Mouse (Mus musculus): ENCODE data around the gene Cdk7. TPM values are rescaled to one million over a fixed set of nuclear protein-coding genes. Genes with fewer than 3 reads are reported as not detected.

Cdk7 gene
- polyA plus RNA-seq, 2 experiments = 16.6 to 40.2 TPM

DNA sequence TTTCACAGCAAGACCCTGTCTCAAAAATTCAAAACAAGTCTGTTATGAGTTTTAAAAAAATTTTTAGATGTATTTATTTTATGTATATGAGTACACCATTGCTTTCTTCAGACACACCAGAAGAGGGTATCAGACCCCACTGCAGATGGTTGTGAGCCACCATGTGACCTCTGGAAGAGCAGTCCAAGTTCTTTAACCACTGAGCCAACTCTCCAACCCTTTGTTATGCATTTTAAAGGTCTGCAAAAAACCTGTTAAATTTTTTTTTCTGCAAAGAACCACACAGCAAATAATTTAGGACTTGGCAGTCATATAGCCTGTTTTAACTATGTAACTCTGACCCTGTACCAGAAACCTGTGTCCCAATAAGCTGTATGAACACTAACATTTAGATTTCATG, 44.0 kb upstream of the Cdk7 start:
- Histone ChIP-seq H3K4me2 (ENCODE audit: low read depth) (peak overlapping the region; percentile 83), H3K36me3 (replicated peaks; ENCODE audit: control insufficient read depth, insufficient read depth, low read depth) (peaks cover 46% of the 10 kb centered on the region), H3K27ac (no peak overlapping the region), H3K4me1 (replicated peaks; ENCODE audit: control insufficient read depth in 2 of 2, insufficient read depth in 2 of 2, low read length in 1 of 2) (peaks cover 40 to 43% of the 10 kb centered on the region in 2 experiments), H3K27me3 (ENCODE audit: control insufficient read depth, insufficient read depth, low read length) (no peaks in the 10 kb centered on the region), H3K4me3 (ENCODE audit: insufficient read depth in 1 of 2, low read depth in 2 of 2, low read length in 2 of 2) (peak overlapping the region; percentile 68 to 80), H3K9me3 (ENCODE audit: control insufficient read depth, low read length) (no peaks in the 10 kb centered on the region), H3K9ac (replicated peaks) (peak overlapping the region; percentile 70)
- DNase-seq (ENCODE audit: low read depth in 3 of 3, low spot score in 3 of 3) (no peak), ATAC-seq (ENCODE audit: insufficient read depth) (no peak)
- TF ChIP-seq CTCF (IDR thresholded peaks at IDR 0.05; ENCODE audit: low read depth) (no peak), EP300 (IDR thresholded peaks at IDR 0.05; ENCODE audit: low read depth) (no peak)

DNA sequence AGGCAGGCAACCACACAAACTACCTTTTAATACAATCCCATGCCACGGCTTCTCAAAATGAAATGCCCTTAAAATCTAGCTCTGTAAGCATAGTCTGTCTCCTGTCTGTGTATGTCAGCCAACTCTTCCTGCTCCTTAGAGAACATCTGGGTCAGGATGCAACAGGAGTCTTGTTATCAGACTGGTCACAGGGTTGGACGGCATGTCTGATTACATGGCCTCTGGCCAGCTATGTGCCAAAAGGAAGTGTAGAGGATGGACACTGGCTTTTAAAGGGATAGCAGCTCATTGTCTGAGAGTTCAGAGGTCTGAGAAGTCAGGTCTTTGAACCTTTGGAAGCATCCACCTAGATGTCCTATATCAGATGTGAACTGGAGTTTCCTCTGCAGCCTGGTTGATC, 24.6 kb upstream of the Cdk7 start:
- H3K4me3 ChIP-seq (ENCODE audit: insufficient read depth in 1 of 2, low read depth in 2 of 2, low read length in 2 of 2) = no peak overlapping the region
- H3K4me1 ChIP-seq (replicated peaks; ENCODE audit: control insufficient read depth in 2 of 2, insufficient read depth in 2 of 2, low read length in 1 of 2) = peaks cover 27% of the 10 kb centered on the region in 2 experiments
- H3K9ac ChIP-seq (replicated peaks) = no peak overlapping the region
- no peaks in the 10 kb centered on the region for H3K9me3 ChIP-seq (ENCODE audit: control insufficient read depth, low read length)
- peaks cover 11% of the 10 kb centered on the region for H3K36me3 ChIP-seq (replicated peaks; ENCODE audit: control insufficient read depth, insufficient read depth, low read depth)
- no peak for DNase-seq (ENCODE audit: low read depth in 3 of 3, low spot score in 3 of 3)
- no peak overlapping the region for H3K27ac ChIP-seq
- ATAC-seq (ENCODE audit: insufficient read depth) = no peak
- no peak for TF ChIP-seq CTCF (IDR thresholded peaks at IDR 0.05; ENCODE audit: low read depth)
- no peak for TF ChIP-seq EP300 (IDR thresholded peaks at IDR 0.05; ENCODE audit: low read depth)
- H3K4me2 ChIP-seq (ENCODE audit: low read depth) = no peak overlapping the region
- WGBS (ENCODE audit: insufficient replicate concordance) = 61% methylated on average over 2 of the region's 2 CpGs
- no peaks in the 10 kb centered on the region for H3K27me3 ChIP-seq (ENCODE audit: control insufficient read depth, insufficient read depth, low read length)

DNA sequence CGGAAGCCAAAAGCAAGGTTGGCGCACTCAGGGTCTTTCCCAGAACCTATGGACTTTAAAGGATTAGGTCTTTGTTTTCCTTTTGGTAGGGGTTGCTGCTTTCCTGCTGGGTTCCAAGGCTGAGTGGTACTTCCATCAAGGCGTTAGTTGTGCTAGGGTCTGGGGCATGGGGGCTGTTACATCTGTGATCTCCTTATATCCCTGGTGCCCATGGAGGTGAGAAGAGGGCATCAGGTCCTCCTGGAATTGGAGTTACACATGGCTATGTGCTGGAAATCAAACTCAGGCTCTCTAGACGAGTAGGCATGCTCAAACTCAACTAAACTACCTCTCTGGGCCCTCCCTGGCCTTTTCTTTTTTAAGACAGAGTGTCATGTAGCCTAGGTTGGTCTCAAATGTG, 23.4 kb upstream of the Cdk7 start:
- no peak for ATAC-seq (ENCODE audit: insufficient read depth)
- TF ChIP-seq EP300 (IDR thresholded peaks at IDR 0.05; ENCODE audit: low read depth) (no peak), CTCF (IDR thresholded peaks at IDR 0.05; ENCODE audit: low read depth) (no peak)
- no peak overlapping the region for H3K4me2 ChIP-seq (ENCODE audit: low read depth)
- H3K9ac ChIP-seq (replicated peaks) = no peak overlapping the region
- H3K9me3 ChIP-seq (ENCODE audit: control insufficient read depth, low read length) = no peaks in the 10 kb centered on the region
- 68% methylated on average over 4 of the region's 4 CpGs for WGBS (ENCODE audit: insufficient replicate concordance)
- DNase-seq (ENCODE audit: low read depth in 3 of 3, low spot score in 3 of 3) = no peak
- H3K36me3 ChIP-seq (replicated peaks; ENCODE audit: control insufficient read depth, insufficient read depth, low read depth) = peaks cover 3% of the 10 kb centered on the region
- H3K4me3 ChIP-seq (ENCODE audit: insufficient read depth in 1 of 2, low read depth in 2 of 2, low read length in 2 of 2) = no peak overlapping the region
- peaks cover 32 to 33% of the 10 kb centered on the region in 2 experiments for H3K4me1 ChIP-seq (replicated peaks; ENCODE audit: control insufficient read depth in 2 of 2, insufficient read depth in 2 of 2, low read length in 1 of 2)
- H3K27me3 ChIP-seq (ENCODE audit: control insufficient read depth, insufficient read depth, low read length) = no peaks in the 10 kb centered on the region
- H3K27ac ChIP-seq = no peak overlapping the region

DNA sequence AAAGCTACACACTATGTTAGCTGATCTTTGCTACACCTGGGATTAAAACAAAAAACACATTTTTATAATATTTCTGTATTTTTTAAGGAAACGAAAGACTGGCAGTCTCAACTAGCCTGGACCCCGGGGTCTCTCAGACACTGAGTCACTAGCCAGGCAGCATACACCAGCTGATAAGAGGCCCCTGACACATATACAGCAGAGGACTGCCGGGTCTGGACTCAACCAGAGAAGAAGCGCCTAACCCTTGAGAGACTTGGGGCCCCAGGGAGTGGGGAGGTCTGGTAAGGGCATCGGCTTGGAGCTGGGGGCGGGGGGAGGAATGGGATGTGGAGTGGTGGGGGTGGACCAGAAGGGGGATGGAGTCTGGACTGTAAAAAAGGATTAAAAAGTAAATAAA, 22.3 kb upstream of the Cdk7 start:
- H3K9me3 ChIP-seq (ENCODE audit: control insufficient read depth, low read length) = no peaks in the 10 kb centered on the region
- TF ChIP-seq CTCF (IDR thresholded peaks at IDR 0.05; ENCODE audit: low read depth) (no peak), EP300 (IDR thresholded peaks at IDR 0.05; ENCODE audit: low read depth) (no peak)
- peak overlapping the region; percentile 31 for H3K9ac ChIP-seq (replicated peaks)
- DNase-seq (ENCODE audit: low read depth in 3 of 3, low spot score in 3 of 3) (no peak), ATAC-seq (ENCODE audit: insufficient read depth) (peak; percentile 40; the same call in 1 of the 2 replicates)
- H3K27ac ChIP-seq = no peak overlapping the region
- H3K27me3 ChIP-seq (ENCODE audit: control insufficient read depth, insufficient read depth, low read length) = no peaks in the 10 kb centered on the region
- peak overlapping the region; percentile 33 for H3K4me2 ChIP-seq (ENCODE audit: low read depth)
- H3K4me3 ChIP-seq (ENCODE audit: insufficient read depth in 1 of 2, low read depth in 2 of 2, low read length in 2 of 2) = no peak overlapping the region
- H3K36me3 ChIP-seq (replicated peaks; ENCODE audit: control insufficient read depth, insufficient read depth, low read depth) = no peaks in the 10 kb centered on the region
- 24% methylated on average over 6 of the region's 6 CpGs for WGBS (ENCODE audit: insufficient replicate concordance)
- H3K4me1 ChIP-seq (replicated peaks; ENCODE audit: control insufficient read depth in 2 of 2, insufficient read depth in 2 of 2, low read length in 1 of 2) = peaks cover 32 to 39% of the 10 kb centered on the region in 2 experiments

DNA sequence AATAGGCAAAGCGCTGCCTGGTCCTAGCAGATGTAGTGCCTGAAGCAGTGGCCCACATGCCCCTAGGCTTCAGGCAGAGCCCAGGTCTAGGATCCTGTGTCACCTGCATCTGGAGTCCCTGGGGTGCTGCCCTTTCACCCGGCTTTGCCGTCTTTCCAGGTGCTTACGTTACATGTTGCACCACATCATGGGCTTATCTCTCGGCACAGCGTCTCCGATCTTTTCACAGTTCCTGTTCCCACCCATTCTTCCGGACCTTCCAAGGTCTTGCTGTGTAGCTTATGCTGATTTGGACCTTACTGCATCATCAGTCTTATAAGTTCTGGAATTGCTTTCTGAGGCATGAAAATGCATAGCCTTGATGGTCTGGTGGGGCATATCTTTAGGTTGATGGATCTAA, 21.8 kb upstream of the Cdk7 start:
- WGBS (ENCODE audit: insufficient replicate concordance) = 46% methylated on average over 8 of the region's 8 CpGs
- Histone ChIP-seq H3K9me3 (ENCODE audit: control insufficient read depth, low read length) (no peaks in the 10 kb centered on the region), H3K9ac (replicated peaks) (peak overlapping the region; percentile 31), H3K4me3 (ENCODE audit: insufficient read depth in 1 of 2, low read depth in 2 of 2, low read length in 2 of 2) (no peak overlapping the region), H3K4me1 (replicated peaks; ENCODE audit: control insufficient read depth in 2 of 2, insufficient read depth in 2 of 2, low read length in 1 of 2) (peaks cover 32 to 43% of the 10 kb centered on the region in 2 experiments), H3K36me3 (replicated peaks; ENCODE audit: control insufficient read depth, insufficient read depth, low read depth) (no peaks in the 10 kb centered on the region), H3K4me2 (ENCODE audit: low read depth) (peak overlapping the region; percentile 33), H3K27ac (peak overlapping the region; percentile 4), H3K27me3 (ENCODE audit: control insufficient read depth, insufficient read depth, low read length) (no peaks in the 10 kb centered on the region)
- DNase-seq (ENCODE audit: low read depth in 3 of 3, low spot score in 3 of 3) (peak in 1 of 3 experiments; percentile 47), ATAC-seq (ENCODE audit: insufficient read depth) (peak; percentile 64)
- TF ChIP-seq CTCF (IDR thresholded peaks at IDR 0.05; ENCODE audit: low read depth) (no peak), EP300 (IDR thresholded peaks at IDR 0.05; ENCODE audit: low read depth) (no peak)

All from liver, embryonic 14.5 days (tissue).